Mouse (Mus musculus) liver, postnatal 0 days (tissue): ENCODE data around the gene Tlk2.

Source experiments
- CTCF ChIP-seq: sonication (generic); IDR thresholded peaks from 2 replicates; pipeline ENCODE4 v1.5.1; 2016; ENCODE audit warnings: antibody characterized with exemption, low read depth
- EP300 ChIP-seq: IDR thresholded peaks from 2 replicates; pipeline ENCODE4 v1.6.1; 2016; ENCODE audit warnings: antibody characterized with exemption, low read depth, mild to moderate bottlenecking

DNA sequence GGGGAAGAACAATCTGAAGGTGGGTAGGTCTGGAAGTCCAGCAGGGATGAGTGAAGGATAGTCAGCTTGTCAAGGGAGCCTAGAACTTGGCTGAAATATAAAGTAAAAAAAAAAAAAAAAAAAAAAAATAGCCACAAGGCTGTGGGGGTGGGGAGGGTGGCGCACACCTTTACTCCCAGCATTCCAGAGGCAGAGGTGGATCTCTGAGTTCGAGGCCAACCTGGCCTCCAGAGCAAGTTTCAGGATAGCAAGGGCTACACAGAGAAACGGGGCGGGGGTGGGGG is 26.6 kb upstream of the Tlk2 start:
- no peak for TF ChIP-seq CTCF
- no peak for TF ChIP-seq EP300
